Mouse (Mus musculus) cerebellum, adult 11-12 months (tissue): ENCODE data around the gene Ccdc149.

Experiments
- DNase-seq: peaks from one replicate; pipeline ENCODE4 v3.0.0; 2022

Gene Ccdc149

DNA sequence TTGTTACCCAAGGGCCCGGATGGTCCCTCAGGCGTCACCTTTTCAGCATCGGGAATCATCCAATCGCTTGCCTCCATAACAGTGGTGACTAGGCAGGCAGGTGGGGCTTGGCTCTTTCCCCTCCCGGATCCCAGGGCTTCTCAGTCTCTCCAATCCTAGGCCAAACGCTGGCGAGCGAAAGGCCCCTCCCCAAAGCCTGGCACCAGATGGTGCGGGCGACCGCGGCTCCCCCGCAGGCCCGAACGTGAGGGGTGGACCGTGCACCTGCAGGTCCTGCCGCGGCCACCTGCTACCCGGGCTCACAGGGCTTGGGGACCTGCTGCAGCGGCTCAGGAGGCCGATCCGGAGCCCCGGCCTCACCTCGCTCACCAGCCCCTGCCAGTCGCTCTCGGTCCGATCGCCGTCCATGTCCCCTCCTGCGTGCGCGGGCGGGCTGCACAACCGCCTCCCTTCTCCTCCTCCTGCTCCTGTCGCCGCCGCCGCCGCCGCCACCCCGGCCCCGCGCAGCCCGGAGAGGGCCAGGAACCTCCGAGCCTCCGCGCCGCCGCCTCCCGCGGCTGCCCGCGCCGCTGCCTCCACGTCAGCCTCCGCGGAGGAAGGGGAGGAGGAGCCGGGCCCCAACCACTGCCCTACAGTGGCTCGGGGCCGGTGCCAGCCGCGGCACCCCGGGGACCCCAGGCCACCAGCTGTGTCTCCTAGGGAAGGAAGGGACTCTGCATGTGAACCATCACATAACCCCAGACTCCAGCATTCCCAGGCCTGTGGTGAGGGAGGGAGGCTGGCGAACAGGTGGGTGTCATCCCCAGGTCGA lies at the start of gene Ccdc149:
TSS of gene Ccdc149 (minus strand) at position 531 of the 811 bp plus-strand sequence.
- peak; percentile 94 for DNase-seq

DNA sequence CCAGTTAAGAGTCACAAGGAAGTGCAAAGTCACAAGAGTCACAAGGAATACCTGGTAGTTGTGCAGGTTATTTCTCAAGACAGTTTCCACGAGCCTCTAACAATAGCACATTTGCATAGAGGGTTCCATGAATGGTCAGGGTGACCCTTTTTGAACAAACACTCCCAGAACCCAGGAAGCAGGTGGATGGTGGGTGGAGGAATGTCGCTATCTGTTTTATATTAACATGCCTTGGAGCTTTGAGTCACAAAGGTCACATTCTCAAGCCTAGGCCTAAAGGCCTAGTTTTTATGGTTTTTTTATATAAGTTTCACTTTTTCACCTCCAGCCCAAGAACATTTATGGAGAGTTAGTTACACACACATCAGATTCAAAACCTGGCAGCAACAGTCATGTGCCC lies 48.6 kb upstream of the Ccdc149 start:
- DNase-seq, result no peak

DNA sequence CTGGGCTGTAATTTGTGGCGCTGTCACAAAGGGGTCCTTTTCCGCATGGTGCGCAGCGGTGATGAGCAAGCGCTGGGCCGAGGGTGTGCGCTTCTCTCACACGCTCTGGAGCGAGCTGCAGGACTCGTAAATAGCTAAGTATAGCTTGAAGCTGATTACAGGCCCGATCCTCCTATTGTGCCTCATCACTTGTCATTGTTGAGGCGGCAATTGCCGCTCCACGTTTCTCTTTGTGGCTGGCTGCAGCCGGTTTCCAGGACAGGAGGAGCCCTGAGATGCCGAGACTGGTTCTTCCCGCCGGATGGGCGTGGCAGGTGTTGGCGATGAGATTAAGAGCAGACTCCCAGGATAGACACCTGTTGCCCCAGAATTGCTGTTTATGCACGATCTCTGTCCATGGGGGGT lies 44.8 kb upstream of the Ccdc149 start:
- no peak for DNase-seq

DNA sequence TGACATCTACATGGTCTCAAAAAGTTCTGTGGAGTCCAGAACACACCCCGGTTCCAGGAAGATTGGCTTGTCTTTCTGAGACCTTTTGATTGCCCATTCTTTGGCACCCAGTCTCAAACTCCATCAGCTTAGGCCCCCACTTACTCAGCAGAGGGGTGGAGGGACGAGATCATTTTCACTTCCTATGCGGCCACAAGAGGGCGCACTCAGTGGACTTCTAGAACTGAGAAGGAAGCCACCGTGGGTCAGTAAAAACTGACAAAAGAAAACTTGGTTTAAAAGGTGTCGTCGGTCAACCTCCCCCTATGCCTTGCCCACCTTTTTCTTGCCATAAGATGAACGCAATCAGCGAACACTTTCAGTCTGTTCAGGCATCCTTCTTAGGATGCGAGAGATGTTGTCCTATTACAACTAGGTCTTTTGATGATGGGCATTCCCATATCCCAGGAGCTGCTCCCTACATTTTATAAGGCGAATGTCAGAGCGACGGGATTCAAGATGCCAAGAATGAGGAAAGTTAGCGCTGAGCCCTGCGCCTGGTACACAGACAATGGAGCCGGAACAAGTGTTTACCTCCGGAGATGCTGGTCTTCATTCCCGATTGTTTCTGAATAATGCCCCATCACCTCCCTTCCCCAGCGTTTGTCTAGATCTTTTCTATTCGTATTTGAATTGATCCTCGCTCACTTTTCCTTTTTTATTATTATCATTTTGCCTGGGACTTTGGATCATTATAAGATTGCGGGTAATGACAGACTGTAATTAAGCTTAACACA lies 44.1 kb upstream of the Ccdc149 start:
- DNase-seq, result peak; percentile 58

DNA sequence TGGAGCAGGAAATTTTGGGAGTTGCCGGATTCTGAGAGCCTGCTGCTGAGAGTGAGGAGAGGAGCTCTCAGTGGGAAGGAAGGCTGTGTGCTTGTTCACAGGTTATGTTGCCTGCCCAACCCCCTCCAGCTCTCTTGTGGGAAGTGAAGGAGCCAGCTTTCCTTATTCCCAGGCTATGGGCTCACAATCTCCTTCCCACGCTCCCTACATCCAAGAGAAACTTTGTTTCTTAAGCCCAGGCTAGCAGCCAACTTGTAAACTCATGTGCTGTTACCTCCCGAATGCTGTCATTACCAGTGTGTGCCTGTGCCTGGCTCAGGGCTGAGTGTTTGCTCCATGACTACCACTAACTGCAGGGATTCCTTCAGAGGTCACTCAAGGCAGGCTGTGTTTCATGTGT lies 39.8 kb upstream of the Ccdc149 start:
- DNase-seq, result no peak

DNA sequence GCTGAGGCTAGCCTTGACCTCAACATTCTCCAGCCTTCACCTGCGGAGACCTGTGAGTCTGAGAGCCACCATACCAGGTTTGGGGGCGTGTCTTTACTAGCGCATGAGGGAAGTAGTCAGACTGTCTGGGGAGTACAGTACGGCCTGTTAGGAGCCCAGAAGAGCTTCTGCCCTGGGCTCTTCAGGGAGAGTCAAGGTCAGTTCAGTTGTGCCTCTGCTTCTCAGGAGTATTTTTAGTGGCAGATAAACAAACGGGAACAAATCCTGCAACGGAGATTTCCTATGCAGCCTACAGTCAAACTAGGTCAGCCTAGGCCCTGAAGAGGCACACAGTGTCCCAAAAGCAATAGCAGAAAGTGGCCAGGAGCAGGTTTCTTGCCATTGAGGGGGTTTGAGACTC lies 38.1 kb upstream of the Ccdc149 start:
- DNase-seq, result no peak

DNA sequence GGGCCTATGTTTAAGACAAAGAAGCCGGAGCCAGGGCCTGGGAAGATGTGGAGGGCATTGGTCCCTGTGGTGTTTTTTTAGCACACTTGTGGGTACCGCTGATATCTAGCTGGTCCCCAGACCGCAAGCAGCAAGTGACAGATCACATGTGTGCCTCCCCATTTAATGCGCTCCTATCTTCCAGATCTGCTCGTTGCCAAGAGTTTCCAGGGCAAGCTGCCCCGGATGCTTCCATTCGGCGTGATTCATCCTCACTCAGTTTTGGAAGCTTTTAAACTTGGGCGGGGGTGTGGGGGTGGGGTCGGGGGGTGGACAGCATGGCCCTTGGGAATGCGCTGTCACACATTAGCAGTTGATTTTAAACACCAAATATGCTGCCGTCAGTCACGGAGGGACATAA lies 33.3 kb upstream of the Ccdc149 start:
- no peak for DNase-seq

DNA sequence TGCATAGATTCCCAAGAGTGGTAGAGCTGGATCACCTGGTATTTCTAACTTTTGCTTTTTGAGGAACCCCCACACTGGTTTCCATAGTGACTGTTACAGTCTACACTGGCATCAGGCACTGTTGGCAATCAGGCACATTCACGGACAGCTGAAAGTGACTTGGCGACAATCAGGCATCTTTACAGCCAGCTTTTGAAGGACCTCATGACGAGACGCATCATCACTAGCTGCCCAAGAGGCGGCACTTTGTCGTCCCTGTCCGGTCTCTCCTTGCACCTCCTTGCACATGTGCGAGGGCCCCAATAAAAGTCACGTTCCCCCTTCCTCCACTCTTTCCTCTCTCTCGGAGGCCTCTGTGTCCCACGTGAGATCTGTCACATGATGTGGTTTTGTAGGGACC lies 32.8 kb upstream of the Ccdc149 start:
- no peak for DNase-seq

DNA sequence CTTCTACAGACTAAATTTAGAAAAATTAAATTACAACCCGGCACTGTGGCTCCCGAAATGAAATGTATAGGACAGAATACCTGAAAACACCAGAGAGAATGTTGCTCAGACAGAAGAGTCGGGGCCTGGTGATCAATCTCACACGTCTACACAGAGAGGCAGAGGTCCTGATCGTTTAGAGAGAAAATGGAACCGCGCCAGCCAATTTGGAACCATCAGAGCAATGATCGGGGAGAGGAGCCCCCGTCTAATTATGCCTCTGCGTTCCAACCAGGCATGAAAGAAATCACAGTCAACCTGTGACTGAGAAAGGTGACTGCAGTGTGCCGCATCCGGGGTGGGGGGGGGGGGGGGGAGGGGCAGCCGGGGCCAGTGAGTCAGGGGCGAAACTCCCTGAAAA lies 24.4 kb upstream of the Ccdc149 start:
- DNase-seq, result no peak

DNA sequence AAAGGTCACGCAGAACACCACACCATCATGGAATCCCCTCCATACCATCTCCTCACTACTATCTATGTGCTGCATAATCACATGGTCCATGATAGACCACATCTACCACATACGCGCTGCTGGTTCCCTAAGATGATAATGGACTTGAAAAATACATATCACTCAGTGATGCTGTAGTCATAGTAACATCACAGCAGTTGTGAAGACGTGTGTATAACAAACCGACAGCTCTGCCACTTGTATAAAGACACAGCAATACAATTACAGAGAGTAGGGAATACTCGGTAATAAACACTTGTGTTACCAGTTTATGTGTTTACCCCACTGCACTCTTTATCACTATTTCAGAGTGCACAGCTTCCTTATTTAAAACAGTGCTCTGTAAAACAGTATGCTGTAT lies 20.2 kb upstream of the Ccdc149 start:
- DNase-seq, result no peak

DNA sequence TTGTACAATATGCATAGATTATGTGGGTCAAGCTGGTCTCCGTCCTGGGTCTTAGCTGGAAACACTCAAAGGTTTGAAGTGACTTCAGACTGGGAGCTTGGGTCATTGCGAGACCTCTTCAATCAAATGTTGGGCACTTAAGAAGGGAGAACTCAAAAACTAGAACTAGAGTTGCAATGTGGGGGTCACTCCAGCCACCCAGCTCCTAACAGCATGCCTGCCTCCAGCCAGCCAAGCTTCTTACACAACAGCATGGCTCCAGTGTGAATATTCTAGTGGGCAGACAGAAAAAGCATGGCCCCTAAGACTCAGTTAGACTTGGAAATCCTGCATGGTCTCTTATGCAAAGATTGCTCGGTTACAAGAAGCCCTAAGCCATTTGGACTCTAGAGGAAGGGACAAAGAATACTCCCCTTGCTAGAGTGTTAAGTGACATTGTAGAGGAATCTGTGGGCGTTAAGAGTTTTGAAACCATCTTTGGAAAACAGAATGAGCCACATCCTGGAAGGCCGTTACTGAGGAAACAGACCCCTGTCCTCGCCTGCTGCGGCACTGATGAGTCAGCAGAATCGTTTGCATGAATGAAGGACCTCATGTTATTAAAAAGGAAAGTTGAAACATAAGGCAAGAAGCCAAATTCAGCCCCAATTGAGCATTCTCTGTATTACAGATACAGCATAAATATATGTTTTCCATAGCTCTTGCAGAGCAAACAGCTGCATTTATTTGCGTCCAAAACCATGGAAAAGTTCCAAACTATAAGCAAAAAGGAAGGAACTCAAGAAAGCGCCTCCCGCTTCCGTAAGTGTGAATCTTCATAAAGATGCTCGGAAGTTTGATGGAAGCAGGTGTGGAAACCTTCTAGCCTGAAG lies 16.5 kb upstream of the Ccdc149 start:
- no peak for DNase-seq

DNA sequence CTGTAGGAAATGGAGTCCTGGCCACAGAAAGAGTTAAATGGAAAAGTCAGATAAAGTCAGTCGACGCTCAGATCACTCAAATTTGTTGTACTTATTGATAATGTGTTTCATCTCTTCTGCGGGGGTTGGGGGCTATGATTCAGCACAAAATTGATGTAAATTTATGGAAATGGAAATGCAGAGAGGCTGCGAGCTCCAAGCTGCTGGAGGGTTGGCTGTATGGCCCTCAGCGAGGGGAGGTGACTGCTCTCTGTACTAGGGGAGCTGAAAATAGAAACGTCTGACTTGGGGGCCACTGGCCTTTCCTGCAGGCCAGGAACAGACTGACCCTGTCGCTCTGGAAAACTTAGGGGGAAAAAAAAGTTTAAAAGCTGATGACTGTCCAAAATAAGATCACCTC lies 5.5 kb upstream of the Ccdc149 start:
- peak; percentile 11 for DNase-seq

DNA sequence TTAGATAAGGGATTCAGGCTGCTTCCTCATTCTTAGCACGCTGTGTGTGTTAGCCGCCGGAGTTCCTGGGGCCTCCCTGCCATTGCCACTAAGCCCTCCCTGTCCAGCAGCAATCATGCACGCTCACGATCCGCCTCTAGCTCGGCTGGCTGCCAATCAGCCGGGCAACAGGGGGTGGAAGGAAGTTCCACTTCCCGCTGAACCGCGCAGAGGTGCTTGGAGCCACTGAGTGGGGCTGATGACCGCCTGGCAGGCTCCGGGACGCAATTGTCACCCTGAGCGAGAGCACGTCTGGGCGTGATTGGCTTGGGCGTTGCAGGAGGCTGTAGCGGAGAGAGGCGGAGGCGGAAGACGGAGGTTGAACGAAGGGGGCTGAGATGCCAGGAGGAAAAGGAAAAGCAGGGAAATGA lies 5.0 kb upstream of the Ccdc149 start:
- DNase-seq, result peak; percentile 75

DNA sequence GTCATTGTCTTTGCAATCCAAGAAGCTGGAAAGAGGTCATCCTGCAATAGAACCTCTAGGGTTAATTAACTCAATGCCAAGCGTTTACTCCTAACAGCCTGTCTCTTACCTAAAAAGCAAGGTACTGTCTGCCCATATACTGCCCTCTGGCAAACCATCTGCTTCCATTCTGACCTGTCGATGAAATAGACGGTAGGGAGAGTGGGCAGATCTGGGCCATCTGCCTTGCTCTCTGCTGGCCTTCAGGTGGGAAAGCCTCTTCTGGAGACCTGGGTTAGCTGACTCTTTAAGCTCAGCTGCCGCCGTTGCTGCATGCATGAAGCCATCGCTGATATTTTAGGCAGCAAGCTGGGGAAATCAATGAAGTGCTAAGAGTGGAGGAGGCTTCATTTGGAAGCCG lies 2.7 kb upstream of the Ccdc149 start:
- peak; percentile 46 for DNase-seq

DNA sequence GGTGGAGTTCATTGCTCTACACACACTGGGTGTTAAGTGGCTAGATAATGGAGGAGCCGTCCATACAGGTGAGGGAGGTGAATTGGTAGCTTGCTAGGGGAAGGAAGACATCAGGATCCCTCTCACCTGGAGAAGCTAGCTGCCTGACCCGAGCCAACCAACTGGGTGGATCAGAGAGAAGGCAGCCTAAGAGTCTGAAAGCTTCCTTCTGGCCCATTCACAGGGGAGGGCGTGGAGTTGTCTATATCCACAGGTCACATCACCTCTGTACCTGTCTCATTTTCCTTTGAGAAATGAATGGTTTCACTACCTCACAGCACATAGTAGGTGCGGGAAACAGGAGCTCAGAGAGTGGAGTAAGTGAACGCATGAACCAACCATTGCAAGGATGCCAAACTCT lies 770 bp downstream of the Ccdc149 start:
- DNase-seq, result no peak

DNA sequence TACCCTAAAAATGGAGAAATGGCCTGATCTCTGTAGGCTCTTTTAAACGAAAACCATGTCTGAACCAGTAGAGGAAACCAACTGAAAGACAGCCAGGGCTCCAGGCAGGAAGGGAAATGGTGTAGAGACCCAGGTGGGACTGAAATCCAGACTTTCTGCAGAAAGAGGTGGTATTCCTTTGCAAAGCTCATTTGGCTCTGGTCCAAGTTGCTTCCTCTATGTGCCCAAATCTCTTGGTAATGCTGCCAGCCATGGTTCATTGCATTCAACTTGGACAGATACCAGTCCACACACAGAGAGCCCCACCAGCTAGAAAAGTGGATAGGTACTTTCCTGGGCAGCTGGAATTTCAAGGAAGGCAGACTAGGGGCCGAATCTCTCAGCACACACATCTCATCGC lies 3.5 kb downstream of the Ccdc149 start:
- DNase-seq, result no peak

DNA sequence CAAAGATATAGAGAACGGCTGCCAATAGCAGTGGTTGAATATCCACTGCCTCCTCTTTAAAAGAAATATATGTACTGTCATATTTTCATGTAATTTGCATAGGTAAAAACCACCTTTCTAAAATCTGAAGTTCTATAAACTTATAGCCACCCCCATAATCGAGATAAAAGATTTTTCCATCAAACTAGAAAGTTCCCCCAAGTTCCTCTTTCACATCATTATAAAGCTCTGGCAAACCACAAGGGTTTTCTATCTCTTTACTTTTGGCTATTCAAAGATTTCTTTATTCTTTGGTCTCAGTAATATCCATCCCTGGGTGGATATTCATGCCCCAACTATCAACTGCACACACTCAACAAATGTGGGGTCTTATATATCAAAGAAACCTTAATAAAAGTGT lies 8.9 kb downstream of the Ccdc149 start:
- no peak for DNase-seq

DNA sequence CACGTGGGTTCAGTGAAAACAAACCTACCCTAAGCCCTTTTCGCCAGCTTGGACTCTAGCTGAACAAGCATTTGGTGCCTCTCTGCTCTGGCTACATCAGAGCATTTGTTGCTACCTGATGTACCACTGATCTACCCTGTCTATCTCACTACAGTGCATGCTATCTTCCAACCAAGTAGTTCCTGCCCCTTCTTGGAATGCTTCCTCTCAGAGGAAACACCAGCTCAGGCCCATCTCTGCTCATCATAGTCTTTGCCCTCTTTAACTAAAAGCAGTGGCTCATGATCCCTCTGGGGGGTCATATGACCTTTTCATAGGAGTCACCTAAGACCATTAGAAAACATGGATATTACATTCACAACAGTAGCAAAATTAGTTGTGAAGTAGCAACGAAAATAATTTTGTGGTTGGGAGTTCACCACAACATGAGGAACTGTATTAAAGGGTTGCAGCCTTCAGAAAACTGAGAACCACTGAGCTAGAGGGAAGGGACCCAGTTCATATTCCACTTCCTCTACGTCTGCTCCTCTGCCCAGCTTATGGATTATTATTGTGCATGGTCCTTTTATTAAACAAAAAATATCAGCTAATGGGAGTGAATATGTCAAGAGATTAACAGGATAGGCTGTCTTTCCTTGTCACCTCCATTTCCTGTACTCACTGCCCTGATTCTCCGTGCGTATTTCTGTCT lies 9.7 kb downstream of the Ccdc149 start:
- DNase-seq, result no peak

DNA sequence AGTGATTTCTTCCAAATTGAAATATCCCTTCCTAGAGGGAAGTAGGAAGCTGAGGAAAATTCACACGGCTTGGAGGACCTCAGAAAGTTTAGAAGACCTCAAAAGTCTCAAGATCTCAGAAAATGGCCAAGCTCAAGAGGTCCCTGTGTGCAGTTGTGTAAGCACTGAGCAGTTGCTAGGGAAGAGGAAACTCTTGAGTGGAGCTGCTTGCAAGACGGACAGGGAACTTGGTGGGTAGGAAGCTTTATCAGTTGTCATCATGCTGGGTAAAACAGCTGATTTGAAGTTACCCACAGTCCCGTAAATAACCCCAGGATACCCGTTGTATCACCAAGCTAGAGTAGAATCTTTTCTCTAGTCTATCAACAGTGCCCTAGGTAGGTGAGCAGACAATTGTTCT lies 12.0 kb downstream of the Ccdc149 start:
- DNase-seq, result no peak

DNA sequence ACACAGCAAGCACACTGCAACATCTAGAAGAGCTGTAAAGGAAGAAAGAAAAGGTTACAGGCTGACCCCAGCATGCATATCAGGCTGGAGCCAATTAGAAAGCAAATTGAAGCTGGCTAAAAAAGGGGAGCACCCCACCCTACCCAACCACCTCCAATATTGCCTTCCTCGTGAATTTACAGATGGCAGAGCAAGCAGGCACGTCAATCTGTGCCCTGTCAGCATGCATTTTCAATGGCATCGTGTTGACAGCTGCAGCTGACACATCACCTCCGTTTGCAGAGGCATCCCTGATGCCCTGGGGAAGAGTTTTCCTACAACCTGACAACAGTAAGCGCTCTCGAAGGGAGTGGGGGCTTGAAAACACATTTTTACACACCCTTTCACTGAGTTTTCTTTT lies 14.2 kb downstream of the Ccdc149 start:
- DNase-seq, result no peak

DNA sequence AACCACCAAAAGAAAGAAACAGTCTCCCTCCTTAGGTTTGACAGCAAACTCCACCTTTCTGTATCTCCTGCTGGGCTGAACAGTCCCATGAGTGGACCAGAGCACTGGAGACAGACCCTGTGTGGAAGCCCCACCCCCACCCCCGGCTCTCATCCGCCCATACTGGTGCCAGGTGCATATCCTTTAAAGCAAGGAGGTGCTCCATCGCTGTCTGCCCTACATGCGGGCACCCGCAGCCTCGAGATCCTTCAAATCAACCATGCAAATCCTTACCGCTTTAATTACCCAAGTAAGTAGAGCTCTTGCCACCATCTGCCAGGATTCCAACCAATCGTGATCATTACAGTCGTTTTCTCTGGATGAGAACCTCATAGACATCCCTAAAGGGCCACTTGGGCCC lies 20.5 kb downstream of the Ccdc149 start:
- DNase-seq, result no peak

DNA sequence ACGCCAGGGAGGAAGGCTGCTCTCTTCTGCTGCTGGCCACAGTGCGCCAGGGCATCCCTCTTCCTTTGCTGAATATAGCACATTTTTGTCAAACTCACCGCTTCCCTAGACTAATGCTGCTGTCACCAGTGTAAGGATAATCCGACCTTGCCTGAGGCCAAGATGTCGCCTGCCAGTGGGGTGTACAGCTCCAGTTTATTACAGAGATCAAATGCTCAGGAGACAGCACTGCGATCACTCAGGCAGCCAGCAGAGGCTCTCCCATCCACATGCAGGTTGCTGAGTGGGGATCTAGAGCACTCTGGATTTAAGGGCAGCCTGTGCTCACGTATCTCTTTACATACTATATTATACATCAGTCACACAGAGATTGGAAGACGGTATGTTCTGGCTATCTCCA lies 22.1 kb downstream of the Ccdc149 start:
- DNase-seq, result no peak

DNA sequence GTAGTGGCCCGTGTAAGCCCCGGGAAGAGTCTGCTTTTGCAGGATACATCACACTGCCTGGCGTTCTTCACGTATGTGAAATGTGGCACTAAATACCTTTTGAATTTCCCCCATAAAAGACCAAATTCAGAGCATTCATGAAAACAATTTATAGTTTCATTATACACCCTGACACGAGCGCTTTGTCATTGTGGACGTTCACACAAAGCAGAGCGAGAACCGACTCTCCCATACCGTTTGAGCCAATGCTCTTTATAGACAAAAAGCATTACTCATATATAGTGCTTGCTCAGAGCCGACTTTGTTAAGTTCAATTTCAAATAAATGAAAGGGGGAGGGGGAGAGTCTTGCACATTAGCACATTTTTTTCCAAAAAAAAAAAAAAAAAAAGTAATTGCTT lies 31.0 kb downstream of the Ccdc149 start:
- DNase-seq, result no peak
